Mouse (Mus musculus): ENCODE measurements at regions not wholly inside any gene's neighbourhood (a gene's known extent, or its start where the extent isn't known, plus 50 kb on each side); places are given as distances from the start of the nearest gene placed in this dataset.
"Not testable (repeated sequence)": the region's sequence is repeated elsewhere in the genome, so short reads cannot be mapped to it uniquely, and the experiment has no call there.

DNA sequence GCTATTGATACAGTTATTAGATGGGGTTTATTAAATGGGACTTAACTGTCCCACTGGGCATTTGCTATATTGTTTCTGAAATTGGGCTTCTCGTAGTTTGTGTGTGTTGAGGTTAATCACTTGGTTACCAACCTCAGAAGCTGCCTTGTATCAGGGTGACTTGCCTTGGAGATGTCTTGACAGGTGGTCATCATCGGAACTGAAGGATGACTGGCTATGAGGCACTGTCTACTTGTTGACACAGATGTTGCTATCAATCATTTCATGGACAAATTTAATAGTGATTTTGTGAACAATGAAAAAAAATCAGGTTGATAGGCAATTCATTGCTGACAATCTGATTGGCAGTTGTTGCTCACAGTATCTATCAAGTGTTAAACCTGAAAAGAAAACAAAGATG lies 261.4 kb upstream of the Arhgap42 start:
- no peaks in the 10 kb centered on the region for H3K9me3 ChIP-seq (ENCODE audit: control insufficient read depth, low read length)
- H3K4me1 ChIP-seq (ENCODE audit: control insufficient read depth, insufficient read depth, low read length), result no peaks in the 10 kb centered on the region
- no peak overlapping the region for H3K9ac ChIP-seq (replicated peaks; ENCODE audit: low read depth, low read length)
- no peaks in the 10 kb centered on the region for H3K27me3 ChIP-seq (ENCODE audit: control insufficient read depth, insufficient read depth, low read length)
- H3K4me3 ChIP-seq (ENCODE audit: low read depth, low read length), result no peak overlapping the region
- no peak overlapping the region for H3K4me2 ChIP-seq (ENCODE audit: low read depth, low read length)
- H3K36me3 ChIP-seq (ENCODE audit: control insufficient read depth, insufficient read depth, low read length), result no peaks in the 10 kb centered on the region
- ATAC-seq (ENCODE audit: low read depth), result no peak
- WGBS, result 82% methylated on average over 2 of the region's 2 CpGs
- H3K27ac ChIP-seq (ENCODE audit: low read depth, low read length), result no peak overlapping the region

DNA sequence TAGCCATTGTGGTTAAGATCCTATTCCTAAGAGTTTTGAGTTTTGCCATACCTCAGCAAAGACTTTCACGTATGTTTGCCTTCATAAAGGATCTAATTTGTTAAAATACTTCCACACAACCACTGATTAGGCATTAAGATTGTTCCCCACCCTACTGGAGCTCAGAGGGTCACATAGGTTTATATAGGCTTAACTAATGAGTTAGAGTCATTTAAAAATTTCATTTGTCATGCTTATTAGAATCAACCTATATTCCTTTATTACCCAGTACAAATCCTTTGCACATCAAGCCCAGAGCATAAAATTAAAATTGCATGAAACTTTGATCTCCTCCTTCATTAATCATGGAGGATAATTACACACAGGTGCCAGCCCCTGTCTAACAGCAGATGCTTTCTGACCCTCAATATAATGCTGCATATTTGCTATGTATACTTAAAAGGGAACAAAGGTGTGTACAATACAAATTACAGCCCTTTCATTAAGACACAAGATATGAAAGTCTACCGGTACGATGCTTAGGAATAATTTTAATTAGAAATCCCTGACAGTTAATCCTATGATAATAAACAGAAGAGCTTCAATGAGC lies 254.8 kb upstream of the Arhgap42 start:
- no peaks in the 10 kb centered on the region for H3K4me1 ChIP-seq (ENCODE audit: control insufficient read depth, insufficient read depth, low read length)
- no peaks in the 10 kb centered on the region for H3K9me3 ChIP-seq (ENCODE audit: control insufficient read depth, low read length)
- H3K27ac ChIP-seq (ENCODE audit: low read depth, low read length), result no peak overlapping the region
- no peak overlapping the region for H3K9ac ChIP-seq (replicated peaks; ENCODE audit: low read depth, low read length)
- H3K4me2 ChIP-seq (ENCODE audit: low read depth, low read length), result no peak overlapping the region
- no peak overlapping the region for H3K4me3 ChIP-seq (ENCODE audit: low read depth, low read length)
- H3K27me3 ChIP-seq (ENCODE audit: control insufficient read depth, insufficient read depth, low read length), result no peaks in the 10 kb centered on the region
- H3K36me3 ChIP-seq (ENCODE audit: control insufficient read depth, insufficient read depth, low read length), result no peaks in the 10 kb centered on the region
- ATAC-seq (ENCODE audit: low read depth), result no peak; the same call in 1 of the 2 replicates
- WGBS, result 64% methylated on average over 3 of the region's 3 CpGs

GRCm38 (mm10) chr9:9477145-9477544 lies 238.2 kb upstream of the Arhgap42 start:
- Histone ChIP-seq H3K4me2 (ENCODE audit: low read depth, low read length) (no peak overlapping the region), H3K9ac (replicated peaks; ENCODE audit: low read depth, low read length) (no peak overlapping the region), H3K9me3 (ENCODE audit: control insufficient read depth, low read length) (no peaks in the 10 kb centered on the region), H3K4me1 (ENCODE audit: control insufficient read depth, insufficient read depth, low read length) (no peaks in the 10 kb centered on the region), H3K36me3 (ENCODE audit: control insufficient read depth, insufficient read depth, low read length) (no peaks in the 10 kb centered on the region), H3K27me3 (ENCODE audit: control insufficient read depth, insufficient read depth, low read length) (no peaks in the 10 kb centered on the region), H3K27ac (ENCODE audit: low read depth, low read length) (no peak overlapping the region), H3K4me3 (ENCODE audit: low read depth, low read length) (no peak overlapping the region)
- ATAC-seq (ENCODE audit: low read depth), result no peak

- Histone ChIP-seq H3K9me3 (ENCODE audit: control insufficient read depth, low read length) (no peaks in the 10 kb centered on the region), H3K4me1 (ENCODE audit: control insufficient read depth, insufficient read depth, low read length) (no peaks in the 10 kb centered on the region), H3K27me3 (ENCODE audit: control insufficient read depth, insufficient read depth, low read length) (no peaks in the 10 kb centered on the region), H3K27ac (ENCODE audit: low read depth, low read length) (no peak overlapping the region), H3K36me3 (ENCODE audit: control insufficient read depth, insufficient read depth, low read length) (no peaks in the 10 kb centered on the region), H3K4me2 (ENCODE audit: low read depth, low read length) (no peak overlapping the region), H3K4me3 (ENCODE audit: low read depth, low read length) (no peak overlapping the region), H3K9ac (replicated peaks; ENCODE audit: low read depth, low read length) (no peak overlapping the region)
- ATAC-seq (ENCODE audit: low read depth), result peak; percentile 95
- 21% methylated on average over 8 of the region's 8 CpGs for WGBS
These were observed 236.3 kb upstream of the Arhgap42 start for GRCm38 (mm10) chr9:9475009-9475744.

GRCm38 (mm10) chr9:9444213-9444612 lies 205.3 kb upstream of the Arhgap42 start:
- WGBS, result 96% methylated on average over 1 of the region's 1 CpGs
- H3K4me3 ChIP-seq (ENCODE audit: low read depth, low read length), result no peak overlapping the region
- no peak for ATAC-seq (ENCODE audit: low read depth)

DNA sequence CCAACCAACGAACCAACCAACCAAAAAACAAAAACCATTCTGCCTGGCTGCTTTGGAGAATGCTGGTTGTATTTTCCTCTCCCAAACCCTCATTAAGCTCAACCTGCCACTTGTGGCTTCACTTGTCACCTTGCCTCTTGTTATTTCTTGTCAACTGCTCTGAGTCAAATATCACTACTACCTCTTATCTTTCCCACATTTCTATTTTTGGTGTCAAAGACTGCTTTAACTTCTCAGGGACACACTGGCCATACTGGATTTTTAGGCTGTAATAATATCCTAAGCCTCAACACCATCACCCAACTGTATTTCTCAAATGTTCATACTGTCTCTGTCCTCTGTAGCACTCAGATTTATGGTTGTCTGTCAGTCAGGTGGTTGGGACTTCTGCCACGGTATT lies 181.4 kb upstream of the Arhgap42 start:
- no peak overlapping the region for H3K4me3 ChIP-seq (ENCODE audit: low read depth, low read length)
- H3K4me2 ChIP-seq (ENCODE audit: low read depth, low read length), result no peak overlapping the region
- ATAC-seq (ENCODE audit: low read depth), result no peak
- WGBS, result 80% methylated on average over 2 of the region's 2 CpGs
- no peaks in the 10 kb centered on the region for H3K36me3 ChIP-seq (ENCODE audit: control insufficient read depth, insufficient read depth, low read length)
- no peaks in the 10 kb centered on the region for H3K4me1 ChIP-seq (ENCODE audit: control insufficient read depth, insufficient read depth, low read length)
- no peak overlapping the region for H3K27ac ChIP-seq (ENCODE audit: low read depth, low read length)
- no peaks in the 10 kb centered on the region for H3K27me3 ChIP-seq (ENCODE audit: control insufficient read depth, insufficient read depth, low read length)
- no peaks in the 10 kb centered on the region for H3K9me3 ChIP-seq (ENCODE audit: control insufficient read depth, low read length)
- no peak overlapping the region for H3K9ac ChIP-seq (replicated peaks; ENCODE audit: low read depth, low read length)

More at GRCm38 (mm10) chr9:9444213-9444612, 205.3 kb upstream of the Arhgap42 start:
- no peak overlapping the region for H3K4me2 ChIP-seq (ENCODE audit: low read depth, low read length)
- H3K9ac ChIP-seq (replicated peaks; ENCODE audit: low read depth, low read length), result no peak overlapping the region
- H3K9me3 ChIP-seq (ENCODE audit: control insufficient read depth, low read length), result no peaks in the 10 kb centered on the region
- H3K36me3 ChIP-seq (ENCODE audit: control insufficient read depth, insufficient read depth, low read length), result no peaks in the 10 kb centered on the region
- H3K27me3 ChIP-seq (ENCODE audit: control insufficient read depth, insufficient read depth, low read length), result no peaks in the 10 kb centered on the region
- no peak overlapping the region for H3K27ac ChIP-seq (ENCODE audit: low read depth, low read length)
- H3K4me1 ChIP-seq (ENCODE audit: control insufficient read depth, insufficient read depth, low read length), result no peaks in the 10 kb centered on the region

DNA sequence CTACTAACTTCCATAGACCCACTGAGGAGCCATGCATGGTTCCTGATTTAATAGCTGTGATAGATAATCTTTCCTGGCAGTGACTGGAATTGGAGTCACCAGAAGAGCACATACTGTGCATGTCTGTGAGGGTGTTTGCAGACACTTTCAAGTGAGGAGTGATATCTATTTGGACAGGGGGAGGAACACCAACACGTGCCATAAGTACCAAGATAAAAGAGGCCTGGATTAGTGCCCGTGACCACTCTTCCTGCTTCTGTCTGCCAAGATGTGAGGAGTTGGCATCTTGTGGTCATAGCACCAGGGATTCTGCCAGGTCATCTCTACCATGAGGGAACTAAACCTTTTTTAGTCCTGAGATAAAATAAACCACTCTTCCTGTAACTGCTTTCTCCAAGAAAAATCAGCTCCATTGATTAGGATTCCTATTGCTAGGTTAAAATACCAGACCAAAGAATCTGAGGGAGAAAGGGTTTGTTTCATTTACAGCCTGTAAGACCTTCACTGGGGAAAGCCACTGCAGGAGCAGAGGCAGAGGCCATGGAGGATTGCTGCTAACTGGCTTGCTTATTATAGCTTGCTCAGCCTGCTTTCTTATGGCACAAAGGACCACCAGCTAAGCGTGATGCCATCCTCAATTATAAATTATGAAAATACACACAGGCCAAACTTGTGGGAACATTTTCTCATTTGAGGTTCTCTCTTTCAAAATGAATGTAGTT lies 173.7 kb upstream of the Arhgap42 start:
- H3K27me3 ChIP-seq (ENCODE audit: control insufficient read depth, insufficient read depth, low read length), result no peaks in the 10 kb centered on the region
- ATAC-seq (ENCODE audit: low read depth), result no peak
- H3K4me3 ChIP-seq (ENCODE audit: low read depth, low read length), result no peak overlapping the region
- 73% methylated on average over 3 of the region's 3 CpGs for WGBS
- no peaks in the 10 kb centered on the region for H3K36me3 ChIP-seq (ENCODE audit: control insufficient read depth, insufficient read depth, low read length)
- no peaks in the 10 kb centered on the region for H3K4me1 ChIP-seq (ENCODE audit: control insufficient read depth, insufficient read depth, low read length)
- no peak overlapping the region for H3K27ac ChIP-seq (ENCODE audit: low read depth, low read length)
- no peaks in the 10 kb centered on the region for H3K9me3 ChIP-seq (ENCODE audit: control insufficient read depth, low read length)
- H3K4me2 ChIP-seq (ENCODE audit: low read depth, low read length), result no peak overlapping the region
- H3K9ac ChIP-seq (replicated peaks; ENCODE audit: low read depth, low read length), result no peak overlapping the region

- H3K4me3 ChIP-seq (ENCODE audit: low read depth, low read length); H3K4me1 ChIP-seq (ENCODE audit: control insufficient read depth, insufficient read depth, low read length); H3K4me2 ChIP-seq (ENCODE audit: low read depth, low read length); H3K9ac ChIP-seq (replicated peaks; ENCODE audit: low read depth, low read length); H3K27me3 ChIP-seq (ENCODE audit: control insufficient read depth, insufficient read depth, low read length); H3K9me3 ChIP-seq (ENCODE audit: control insufficient read depth, low read length); H3K36me3 ChIP-seq (ENCODE audit: control insufficient read depth, insufficient read depth, low read length); H3K27ac ChIP-seq (ENCODE audit: low read depth, low read length); ATAC-seq (ENCODE audit: low read depth): not testable (repeated sequence)
- WGBS, result 76% methylated on average over 4 of the region's 4 CpGs
These were observed 155.3 kb upstream of the Arhgap42 start for GRCm38 (mm10) chr9:9394190-9394589.

DNA sequence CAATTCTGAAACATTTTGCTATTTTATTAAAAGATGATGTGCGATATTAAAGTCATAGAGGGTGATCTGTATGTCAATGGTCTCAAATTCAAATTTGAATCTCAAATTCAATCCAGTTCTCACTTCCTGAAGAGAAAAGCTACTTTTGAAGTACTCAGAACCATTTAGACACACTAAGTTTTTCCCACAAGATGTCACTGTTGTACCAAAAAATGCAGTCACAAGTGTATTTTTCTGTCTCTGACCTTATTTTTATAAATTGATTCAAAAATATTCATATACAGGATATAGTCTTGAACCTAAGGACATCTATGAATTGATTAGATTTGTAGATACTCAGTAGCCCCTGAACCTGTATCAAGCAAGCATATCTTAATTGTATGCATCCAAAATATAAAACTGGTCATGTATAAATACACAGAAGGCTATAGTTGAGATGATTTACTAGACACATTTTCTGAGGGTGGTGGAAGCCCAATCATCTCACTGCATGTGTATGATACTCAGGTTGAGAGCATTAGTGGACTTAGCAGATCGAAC lies 137.8 kb upstream of the Arhgap42 start:
- no peak overlapping the region for H3K4me2 ChIP-seq (ENCODE audit: low read depth, low read length)
- H3K27me3 ChIP-seq (ENCODE audit: control insufficient read depth, insufficient read depth, low read length), result no peaks in the 10 kb centered on the region
- no peaks in the 10 kb centered on the region for H3K36me3 ChIP-seq (ENCODE audit: control insufficient read depth, insufficient read depth, low read length)
- no peak overlapping the region for H3K27ac ChIP-seq (ENCODE audit: low read depth, low read length)
- H3K4me1 ChIP-seq (ENCODE audit: control insufficient read depth, insufficient read depth, low read length), result no peaks in the 10 kb centered on the region
- WGBS, result 74% methylated on average over 2 of the region's 2 CpGs
- no peaks in the 10 kb centered on the region for H3K9me3 ChIP-seq (ENCODE audit: control insufficient read depth, low read length)
- no peak overlapping the region for H3K4me3 ChIP-seq (ENCODE audit: low read depth, low read length)
- H3K9ac ChIP-seq (replicated peaks; ENCODE audit: low read depth, low read length), result no peak overlapping the region
- ATAC-seq (ENCODE audit: low read depth), result peak; percentile 16; the same call in 1 of the 2 replicates
